Mouse (Mus musculus) midbrain, embryonic 16.5 days (tissue): Measurements from ENCODE around the gene Tbc1d8b. TPM values are rescaled to one million over a fixed set of nuclear protein-coding genes. Genes with fewer than 3 reads are reported as not detected.
"Not testable (repeated sequence)": the region's sequence is repeated elsewhere in the genome, so short reads cannot be mapped to it uniquely, and the experiment has no call there.

Source experiments
- ATAC-seq: fragments of 200-750 bp; cut with Nextera tagmentation; 2 replicates; pipeline ENCODE4 v1.8.0; 2017; ENCODE audit warnings: moderate TSS enrichment
- H3K27ac ChIP-seq: fragments of 300-500 bp; sonication (generic); 2 replicates; pipeline ENCODE4 v1.5.1; 2014; ENCODE audit warnings: mild to moderate bottlenecking, low read length, mixed read lengths
- H3K27me3 ChIP-seq: fragments of 300-500 bp; sonication (generic); 2 replicates; pipeline ENCODE4 v1.6.1; 2014; ENCODE audit warnings: low read depth, low read length, mixed read lengths; ENCODE audit not compliant: control insufficient read depth, insufficient read depth
- H3K36me3 ChIP-seq: fragments of 300-500 bp; sonication (generic); 2 replicates; pipeline ENCODE4 v1.6.1; 2014; ENCODE audit warnings: mild to moderate bottlenecking, low read length, moderate library complexity, mixed read lengths; ENCODE audit not compliant: control insufficient read depth, insufficient read depth
- H3K4me1 ChIP-seq: fragments of 300-500 bp; sonication (generic); 2 replicates; pipeline ENCODE4 v1.6.1; 2014; ENCODE audit warnings: mild to moderate bottlenecking, low read length, mixed read lengths; ENCODE audit not compliant: control insufficient read depth, insufficient read depth
- H3K4me2 ChIP-seq: fragments of 300-500 bp; sonication (generic); 2 replicates; pipeline ENCODE4 v1.6.1; 2014; ENCODE audit warnings: mild to moderate bottlenecking, low read length, mixed read lengths
- H3K4me3 ChIP-seq: fragments of 300-500 bp; sonication (generic); 2 replicates; pipeline ENCODE4 v1.5.1; 2014; ENCODE audit warnings: low read depth, mild to moderate bottlenecking, low read length, moderate library complexity, mixed read lengths
- H3K9ac ChIP-seq: fragments of 300-500 bp; sonication (generic); 2 replicates; pipeline ENCODE4 v1.6.1; 2014; ENCODE audit warnings: low read depth, low read length, mixed read lengths
- H3K9me3 ChIP-seq: fragments of 300-500 bp; sonication (generic); replicated peaks from 2 replicates; pipeline ENCODE4 v1.6.1; 2014; ENCODE audit warnings: mild to moderate bottlenecking, low read length, mixed read lengths; ENCODE audit not compliant: control insufficient read depth, poor library complexity, severe bottlenecking
- WGBS: fragments of 180-500 bp; shearing (Covaris S2); extraction: QIAGEN DNeasy Blood & Tissue Kit; methylation state at CpG from one replicate; pipeline ENCODE4 v1.1.7; 2014; 5-methylcytosine and 5-hydroxymethylcytosine counted together
- polyA plus RNA-seq: library from polyadenylated mRNA; unstranded; fragments of >200 nt; fragmentation: Nextera tagmentation; extraction: Ambion mirVana; gene quantifications from 2 replicates; pipeline ENCODE4 v1.2.1, GENCODE M21; 2015

Gene Tbc1d8b
- polyA plus RNA-seq, 1 experiment from 2014 or later = 0.31 TPM

DNA sequence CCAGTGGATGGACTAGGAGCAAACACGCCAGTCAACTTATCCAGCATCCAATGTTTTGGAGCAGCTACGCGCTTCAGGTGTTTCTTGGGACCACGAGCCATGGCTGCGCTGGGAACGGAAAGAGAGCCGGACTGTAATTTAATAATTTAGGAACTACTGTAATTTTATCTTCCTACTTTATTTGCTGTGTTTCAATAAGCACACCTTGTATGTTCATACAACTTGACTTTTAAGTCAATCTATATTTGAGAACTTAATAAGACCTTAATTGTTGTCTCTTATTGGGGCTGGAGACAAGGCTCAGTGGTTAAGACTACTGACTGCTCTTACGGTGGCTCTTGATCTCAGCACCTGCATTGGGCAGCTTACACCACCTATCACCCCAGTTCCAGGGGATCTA is 29.6 kb downstream of the Tbc1d8b start, which contains the start of gene Gm15013:
Gene Gm15013, minus strand, starts transcription at position 101 of the 400 bp plus-strand sequence.
- Histone ChIP-seq H3K4me2 (no peak within 1 kb of the TSS), H3K27ac (no peak within 1 kb of the TSS), H3K36me3 (no peaks in the 10 kb centered on the region), H3K9me3 (no peaks in the 10 kb centered on the region), H3K4me3 (no peak within 1 kb of the TSS), H3K4me1 (no peaks in the 10 kb centered on the region), H3K27me3 (no peaks in the 10 kb centered on the region), H3K9ac (no peak within 1 kb of the TSS)
- WGBS = 97% methylated on average over 8 of the region's 8 CpGs
- ATAC-seq = no peak

DNA sequence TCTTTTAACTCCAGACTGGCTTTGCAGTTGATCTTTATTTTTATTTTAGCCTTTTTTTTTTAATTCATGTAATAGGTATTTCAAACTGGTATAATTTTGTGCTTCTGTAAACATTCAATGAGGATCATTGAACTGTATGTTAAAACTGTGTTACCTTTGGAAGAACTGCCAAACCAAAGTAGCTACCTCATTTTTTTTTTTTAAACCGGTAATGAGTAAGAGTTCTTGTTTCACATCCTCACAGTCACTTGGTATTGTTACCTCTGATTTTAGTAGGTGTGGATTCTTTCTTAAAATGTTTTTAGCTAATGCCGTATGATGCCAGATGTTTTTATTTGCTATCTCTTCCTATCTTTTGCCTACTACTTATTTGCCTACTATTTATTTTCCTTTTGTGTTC is 37.6 kb downstream of the Tbc1d8b start:
- Histone ChIP-seq H3K9ac (no peak overlapping the region), H3K27me3 (no peaks in the 10 kb centered on the region), H3K4me3 (no peak overlapping the region), H3K9me3 (no peaks in the 10 kb centered on the region), H3K4me2 (no peak overlapping the region), H3K27ac (no peak overlapping the region), H3K36me3 (no peaks in the 10 kb centered on the region), H3K4me1 (no peaks in the 10 kb centered on the region)
- no peak for ATAC-seq
- 98% methylated on average over 2 of the region's 2 CpGs for WGBS

DNA sequence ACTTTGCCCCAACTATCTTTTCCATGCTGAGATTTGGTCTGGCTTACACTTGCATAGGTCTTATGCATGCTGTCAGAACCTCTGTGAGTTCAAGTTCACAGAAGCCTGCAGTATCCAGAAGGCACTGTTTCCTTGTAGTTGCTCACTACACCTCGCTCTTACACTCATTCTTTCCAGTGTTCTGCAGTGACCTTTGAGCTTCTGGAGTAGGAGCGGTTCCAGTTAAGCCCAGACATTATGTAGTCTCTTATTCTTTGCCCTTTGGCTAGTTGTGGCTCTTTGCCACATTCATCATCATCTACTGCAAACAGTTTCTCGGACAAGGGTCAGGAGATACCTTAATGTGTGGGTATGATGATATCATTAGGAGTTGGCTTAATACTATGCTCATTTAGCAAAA is 45.7 kb downstream of the Tbc1d8b start:
- no peak overlapping the region for H3K4me3 ChIP-seq
- H3K27me3 ChIP-seq = no peaks in the 10 kb centered on the region; the same call in 1 of the 2 replicates
- H3K9ac ChIP-seq = no peak overlapping the region
- H3K4me1 ChIP-seq = no peaks in the 10 kb centered on the region
- 91% methylated on average over 3 of the region's 3 CpGs for WGBS
- H3K9me3 ChIP-seq = no peaks in the 10 kb centered on the region
- ATAC-seq = no peak
- H3K36me3 ChIP-seq = no peaks in the 10 kb centered on the region
- H3K4me2 ChIP-seq = no peak overlapping the region
- no peak overlapping the region for H3K27ac ChIP-seq

DNA sequence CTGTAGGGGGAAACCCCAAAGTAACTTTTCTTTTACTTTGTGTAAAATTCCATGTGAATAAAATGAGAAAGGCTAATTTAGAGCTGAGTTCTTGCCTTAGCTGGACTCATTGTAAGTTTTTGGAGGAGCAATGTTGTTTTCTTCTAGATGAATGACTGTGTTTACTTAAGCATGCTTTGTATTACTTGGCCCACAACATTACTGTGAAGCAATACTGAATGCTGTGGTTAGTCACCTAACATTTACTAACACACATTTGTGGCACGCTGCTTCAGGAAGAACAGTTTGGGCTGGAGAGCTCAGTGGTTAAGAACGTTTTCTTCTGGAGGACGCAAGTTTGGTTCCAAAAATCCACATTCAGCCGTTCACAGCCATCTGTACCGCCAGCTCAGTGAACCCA is 52.3 kb downstream of the Tbc1d8b start:
- H3K4me2 ChIP-seq = no peak overlapping the region
- H3K27me3 ChIP-seq = no peaks in the 10 kb centered on the region; the same call in 1 of the 2 replicates
- ATAC-seq = no peak
- H3K9ac ChIP-seq = no peak overlapping the region
- no peaks in the 10 kb centered on the region for H3K4me1 ChIP-seq
- no peaks in the 10 kb centered on the region for H3K9me3 ChIP-seq
- H3K4me3 ChIP-seq = no peak overlapping the region
- no peak overlapping the region for H3K27ac ChIP-seq
- WGBS = 91% methylated on average over 5 of the region's 5 CpGs
- no peaks in the 10 kb centered on the region for H3K36me3 ChIP-seq

DNA sequence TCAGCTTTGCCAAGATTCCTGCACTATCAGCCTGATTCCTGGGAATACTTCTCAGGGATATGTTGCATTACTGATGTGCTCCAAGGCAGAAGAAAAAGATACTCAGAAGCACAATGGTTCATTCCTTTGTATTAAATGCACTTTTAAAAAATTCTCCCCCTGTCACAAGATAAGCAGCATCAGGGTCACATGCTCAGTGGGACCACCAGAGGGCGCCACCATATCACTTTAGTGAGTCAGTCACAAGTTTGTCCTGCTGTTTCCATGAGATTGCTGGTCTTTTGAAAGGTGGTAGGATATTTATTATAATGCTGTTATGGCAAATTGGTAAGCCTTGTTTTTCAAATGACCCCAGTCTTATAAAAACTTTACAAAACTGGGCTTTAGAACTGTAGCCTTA is 67.1 kb downstream of the Tbc1d8b start:
- H3K9me3 ChIP-seq = no peaks in the 10 kb centered on the region
- no peak for ATAC-seq
- no peak overlapping the region for H3K4me3 ChIP-seq
- 0% methylated on average over 1 of the region's 1 CpGs for WGBS
- H3K4me1 ChIP-seq = no peaks in the 10 kb centered on the region
- H3K27me3 ChIP-seq = no peaks in the 10 kb centered on the region
- H3K36me3 ChIP-seq = no peaks in the 10 kb centered on the region
- no peak overlapping the region for H3K4me2 ChIP-seq
- H3K27ac ChIP-seq = no peak overlapping the region
- no peak overlapping the region for H3K9ac ChIP-seq

DNA sequence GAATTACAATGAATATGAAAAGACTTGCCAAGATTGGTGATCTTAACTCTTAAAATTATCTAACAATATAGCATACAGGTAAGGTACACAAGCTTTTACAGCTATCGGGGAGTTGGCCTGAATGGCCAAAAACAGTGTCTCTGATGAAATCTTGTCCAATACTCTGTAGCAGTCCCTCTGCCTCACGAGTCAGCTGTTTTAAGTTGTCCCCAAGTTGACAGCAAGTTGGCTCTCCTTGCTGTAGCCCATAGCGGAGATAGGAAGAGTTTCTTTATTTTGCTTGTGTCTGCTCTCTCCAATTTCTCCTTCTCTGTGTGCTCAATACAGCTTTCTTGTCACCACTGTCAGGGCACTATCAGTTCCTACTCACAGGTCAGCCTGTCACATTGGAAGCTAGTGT is 73.8 kb downstream of the Tbc1d8b start:
- H3K36me3 ChIP-seq, H3K9me3 ChIP-seq, H3K27ac ChIP-seq, H3K4me2 ChIP-seq, H3K4me3 ChIP-seq, H3K9ac ChIP-seq, ATAC-seq, H3K4me1 ChIP-seq, H3K27me3 ChIP-seq: not testable (repeated sequence)
- WGBS = 80% methylated on average over 3 of the region's 3 CpGs

DNA sequence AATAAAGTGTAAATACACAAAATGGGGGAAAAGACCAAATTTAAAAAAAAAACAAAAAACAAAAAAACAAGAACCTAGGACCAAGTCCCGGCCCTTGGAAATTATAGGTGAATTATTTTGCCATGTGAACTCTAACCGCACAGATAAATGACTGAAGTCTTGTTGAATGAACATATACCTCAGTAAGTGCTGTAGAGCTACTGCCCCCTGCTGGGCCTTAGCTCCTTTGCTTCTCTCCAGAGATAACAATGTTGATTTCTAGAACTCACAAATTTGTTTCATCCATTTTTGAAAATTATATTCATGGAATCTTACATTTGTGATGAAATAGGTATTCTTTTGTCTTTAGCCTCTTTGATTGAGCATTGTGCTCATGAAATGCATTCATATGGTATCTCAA is 77.8 kb downstream of the Tbc1d8b start:
- H3K27ac ChIP-seq = no peak overlapping the region
- H3K9ac ChIP-seq = no peak overlapping the region
- WGBS = 85% methylated on average over 2 of the region's 2 CpGs
- H3K9me3 ChIP-seq = no peaks in the 10 kb centered on the region
- ATAC-seq = no peak
- H3K36me3 ChIP-seq = no peaks in the 10 kb centered on the region
- no peak overlapping the region for H3K4me2 ChIP-seq
- no peak overlapping the region for H3K4me3 ChIP-seq
- H3K27me3 ChIP-seq = no peaks in the 10 kb centered on the region
- H3K4me1 ChIP-seq = no peaks in the 10 kb centered on the region

DNA sequence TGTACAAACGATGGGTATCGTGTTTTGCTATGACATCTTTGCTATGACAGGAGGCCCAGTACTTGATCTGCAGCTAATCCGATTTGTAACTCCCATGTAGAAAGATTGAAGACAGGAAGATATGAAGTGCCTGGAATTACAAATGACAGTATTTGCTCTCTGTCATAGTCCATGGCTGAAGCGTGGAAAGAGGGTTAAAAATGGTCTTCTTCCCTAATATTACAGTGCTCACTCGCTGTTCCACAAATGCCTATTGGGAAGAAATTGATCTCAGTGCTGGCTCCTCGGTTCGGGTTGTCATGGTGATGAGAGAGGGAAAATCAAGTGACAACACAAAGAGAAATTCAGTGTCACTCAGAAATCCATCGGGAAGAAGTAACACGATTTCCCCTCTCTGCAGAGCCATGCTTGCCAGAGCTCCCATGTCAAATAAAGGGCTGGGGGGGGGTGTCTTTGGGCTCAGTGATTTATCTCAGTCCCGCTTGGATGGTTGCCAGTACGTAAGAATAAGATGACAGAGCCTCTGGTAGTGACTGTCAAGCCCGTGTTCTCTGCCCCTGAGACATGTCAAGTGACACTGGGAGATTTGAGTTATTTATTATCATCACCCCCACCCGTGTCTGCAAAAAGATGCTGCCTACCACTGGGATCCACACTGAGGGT is 85.3 kb downstream of the Tbc1d8b start:
- WGBS = 45% methylated on average over 13 of the region's 13 CpGs
- no peak overlapping the region for H3K4me2 ChIP-seq
- H3K4me3 ChIP-seq = no peak overlapping the region
- H3K27me3 ChIP-seq = no peaks in the 10 kb centered on the region; the same call in 1 of the 2 replicates
- H3K27ac ChIP-seq = peak overlapping the region; percentile 33
- H3K9ac ChIP-seq = no peak overlapping the region
- no peaks in the 10 kb centered on the region for H3K9me3 ChIP-seq
- ATAC-seq = peak; percentile 80
- 0 out of 2 replicates have a peak, but pooled peaks cover 5% of the 10 kb centered on the region for H3K4me1 ChIP-seq
- H3K36me3 ChIP-seq = no peaks in the 10 kb centered on the region

DNA sequence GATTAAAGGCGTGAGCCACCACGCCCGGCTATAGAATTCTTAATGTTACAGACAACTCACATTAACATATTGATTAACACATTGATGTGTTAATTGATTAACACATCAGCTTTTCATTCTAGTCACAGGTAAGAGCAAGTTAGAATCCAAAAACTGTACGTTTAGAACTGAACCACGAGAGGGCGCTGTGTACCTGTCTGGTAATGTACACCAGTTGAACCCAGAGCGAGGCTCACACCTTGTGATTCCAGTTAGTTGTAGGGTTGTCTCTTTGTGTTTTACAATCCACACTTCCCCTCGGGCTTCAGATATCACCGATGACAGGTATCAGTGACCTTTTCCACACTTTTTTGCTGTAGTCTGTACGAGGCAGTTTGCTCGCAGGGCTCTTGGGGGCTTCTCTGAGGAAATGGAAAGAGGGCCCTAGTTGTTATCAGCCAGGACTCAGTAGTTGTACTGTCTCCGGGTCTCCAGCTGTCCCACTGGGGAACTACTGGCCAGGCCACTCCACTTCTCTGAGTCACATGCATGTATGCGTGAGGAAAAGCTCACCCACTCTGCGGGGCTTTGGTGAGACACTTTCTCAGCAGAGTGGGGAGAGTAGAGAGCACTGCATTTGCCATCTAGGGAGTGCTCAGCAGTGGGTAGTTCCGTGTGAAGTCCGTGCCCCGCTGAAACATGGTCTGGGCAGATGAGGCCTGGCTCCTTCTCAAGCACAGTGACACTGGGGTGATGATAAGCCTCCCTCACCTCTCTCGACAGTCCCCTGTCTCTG is 89.7 kb downstream of the Tbc1d8b start:
- H3K27me3 ChIP-seq = no peaks in the 10 kb centered on the region; the same call in 1 of the 2 replicates
- no peaks in the 10 kb centered on the region for H3K9me3 ChIP-seq
- H3K4me1 ChIP-seq = 0 out of 2 replicates have a peak, but pooled peaks cover 5% of the 10 kb centered on the region
- no peak overlapping the region for H3K4me3 ChIP-seq
- no peak overlapping the region for H3K9ac ChIP-seq
- H3K36me3 ChIP-seq = no peaks in the 10 kb centered on the region
- H3K4me2 ChIP-seq = no peak overlapping the region
- ATAC-seq = no peak
- H3K27ac ChIP-seq = no peak overlapping the region
- 29% methylated on average over 18 of the region's 18 CpGs for WGBS
